Mouse (Mus musculus): ENCODE results near the gene Hist1h2ab. TPM values are rescaled to one million over a fixed set of nuclear protein-coding genes. Genes with fewer than 3 reads are reported as not detected.
A peak's percentile ranks its signal among the peaks of the same experiment; 100 is the strongest.

The Hist1h2ab gene
- polyA plus RNA-seq, 2 experiments: 39.0 to 40.4 TPM

- Histone ChIP-seq H3K9me3 (ENCODE audit: control insufficient read depth, low read length) (no peaks in the 10 kb centered on the region), H3K9ac (ENCODE audit: low read depth, low read length, severe bottlenecking) (no peak overlapping the region), H3K4me3 (replicated peaks; ENCODE audit: low read length) (no peak overlapping the region), H3K27me3 (ENCODE audit: control insufficient read depth, insufficient read depth, low read length) (no peaks in the 10 kb centered on the region), H3K4me1 (ENCODE audit: control insufficient read depth, insufficient read depth, low read length) (peaks cover 10% of the 10 kb centered on the region), H3K36me3 (ENCODE audit: control insufficient read depth, insufficient read depth, low read length) (no peaks in the 10 kb centered on the region), H3K4me2 (replicated peaks; ENCODE audit: low read depth, low read length, severe bottlenecking) (no peak overlapping the region), H3K27ac (replicated peaks; ENCODE audit: low read depth, low read length) (no peak overlapping the region)
- DNase-seq (ENCODE audit: low spot score) (no peak), ATAC-seq (ENCODE audit: low FRiP score, low read depth) (no peak)
- TF ChIP-seq POLR2A (IDR thresholded peaks at IDR 0.05; ENCODE audit: borderline replicate concordance, extremely low read depth, insufficient read depth, insufficient read length): no peak
These were observed 4.1 kb downstream of the Hist1h2ab start for GRCm38 (mm10) chr13:23755000-23755399.

GRCm38 (mm10) chr13:23756790-23757189 is 5.9 kb downstream of the Hist1h2ab start, which contains the start of gene Hist1h4b:
Gene Hist1h4b (plus strand): TSS chr13:23757013.
- peak within 1 kb of the TSS; percentile 56 for H3K9ac ChIP-seq (ENCODE audit: low read depth, low read length, severe bottlenecking)
- H3K27me3 ChIP-seq (ENCODE audit: control insufficient read depth, insufficient read depth, low read length): no peaks in the 10 kb centered on the region
- peak within 1 kb of the TSS; percentile 82 for H3K4me2 ChIP-seq (replicated peaks; ENCODE audit: low read depth, low read length, severe bottlenecking)
- peak; percentile 72 for ATAC-seq (ENCODE audit: low FRiP score, low read depth)
- H3K36me3 ChIP-seq (ENCODE audit: control insufficient read depth, insufficient read depth, low read length): no peaks in the 10 kb centered on the region
- DNase-seq (ENCODE audit: low spot score): peak; percentile 100
- H3K27ac ChIP-seq (replicated peaks; ENCODE audit: low read depth, low read length): peak within 1 kb of the TSS; percentile 93
- WGBS: under 1% methylated on average over 15 of the region's 22 CpGs
- peak within 1 kb of the TSS; percentile 40 for H3K4me3 ChIP-seq (replicated peaks; ENCODE audit: low read length)
- H3K4me1 ChIP-seq (ENCODE audit: control insufficient read depth, insufficient read depth, low read length): peaks cover 16% of the 10 kb centered on the region
- H3K9me3 ChIP-seq (ENCODE audit: control insufficient read depth, low read length): no peaks in the 10 kb centered on the region
- peak; percentile 70; the same call in 1 of the 2 replicates for TF ChIP-seq POLR2A (IDR thresholded peaks at IDR 0.05; ENCODE audit: borderline replicate concordance, extremely low read depth, insufficient read depth, insufficient read length)

GRCm38 (mm10) chr13:23757211-23757773 is 6.4 kb downstream of the Hist1h2ab start:
- Histone ChIP-seq H3K4me2 (replicated peaks; ENCODE audit: low read depth, low read length, severe bottlenecking) (peak overlapping the region; percentile 82), H3K27ac (replicated peaks; ENCODE audit: low read depth, low read length) (peak overlapping the region; percentile 93), H3K4me1 (ENCODE audit: control insufficient read depth, insufficient read depth, low read length) (peaks cover 16% of the 10 kb centered on the region), H3K9me3 (ENCODE audit: control insufficient read depth, low read length) (no peaks in the 10 kb centered on the region), H3K4me3 (replicated peaks; ENCODE audit: low read length) (peak overlapping the region; percentile 40), H3K27me3 (ENCODE audit: control insufficient read depth, insufficient read depth, low read length) (no peaks in the 10 kb centered on the region), H3K9ac (ENCODE audit: low read depth, low read length, severe bottlenecking) (peak overlapping the region; percentile 56), H3K36me3 (ENCODE audit: control insufficient read depth, insufficient read depth, low read length) (no peaks in the 10 kb centered on the region)
- TF ChIP-seq POLR2A (IDR thresholded peaks at IDR 0.05; ENCODE audit: borderline replicate concordance, extremely low read depth, insufficient read depth, insufficient read length): 0 out of 2 replicates have a peak, but pooled peaks have one; percentile 2
- 2% methylated on average over 15 of the region's 23 CpGs for WGBS
- ATAC-seq (ENCODE audit: low FRiP score, low read depth): peak; percentile 12
- DNase-seq (ENCODE audit: low spot score): peak; percentile 57

- no peaks in the 10 kb centered on the region for H3K36me3 ChIP-seq (ENCODE audit: control insufficient read depth, insufficient read depth, low read length)
- 0 out of 2 replicates have a peak overlapping the region, but pooled peaks have one; percentile 40 for H3K4me3 ChIP-seq (replicated peaks; ENCODE audit: low read length)
- 0 out of 2 replicates have a peak overlapping the region, but pooled peaks have one; percentile 4 for H3K4me2 ChIP-seq (replicated peaks; ENCODE audit: low read depth, low read length, severe bottlenecking)
- DNase-seq (ENCODE audit: low spot score): no peak
- H3K9ac ChIP-seq (ENCODE audit: low read depth, low read length, severe bottlenecking): no peak overlapping the region; the same call in 1 of the 2 replicates
- no peak for TF ChIP-seq POLR2A (IDR thresholded peaks at IDR 0.05; ENCODE audit: borderline replicate concordance, extremely low read depth, insufficient read depth, insufficient read length)
- WGBS: 46% methylated on average over 3 of the region's 3 CpGs
- no peaks in the 10 kb centered on the region for H3K27me3 ChIP-seq (ENCODE audit: control insufficient read depth, insufficient read depth, low read length)
- peaks cover 15% of the 10 kb centered on the region for H3K4me1 ChIP-seq (ENCODE audit: control insufficient read depth, insufficient read depth, low read length)
- H3K9me3 ChIP-seq (ENCODE audit: control insufficient read depth, low read length): no peaks in the 10 kb centered on the region
- no peak overlapping the region; the same call in 1 of the 2 replicates for H3K27ac ChIP-seq (replicated peaks; ENCODE audit: low read depth, low read length)
- no peak for ATAC-seq (ENCODE audit: low FRiP score, low read depth)
These were observed 7.0 kb downstream of the Hist1h2ab start for GRCm38 (mm10) chr13:23757921-23758320.

- no peak for ATAC-seq (ENCODE audit: low FRiP score, low read depth)
- peaks cover 22% of the 10 kb centered on the region for H3K4me1 ChIP-seq (ENCODE audit: control insufficient read depth, insufficient read depth, low read length)
- no peak overlapping the region for H3K4me2 ChIP-seq (replicated peaks; ENCODE audit: low read depth, low read length, severe bottlenecking)
- no peak for DNase-seq (ENCODE audit: low spot score)
- H3K9ac ChIP-seq (ENCODE audit: low read depth, low read length, severe bottlenecking): no peak overlapping the region
- H3K27ac ChIP-seq (replicated peaks; ENCODE audit: low read depth, low read length): 0 out of 2 replicates have a peak overlapping the region, but pooled peaks have one; percentile 10
- WGBS: 79% methylated on average over 3 of the region's 3 CpGs
- H3K4me3 ChIP-seq (replicated peaks; ENCODE audit: low read length): no peak overlapping the region
- no peaks in the 10 kb centered on the region for H3K27me3 ChIP-seq (ENCODE audit: control insufficient read depth, insufficient read depth, low read length)
- H3K9me3 ChIP-seq (ENCODE audit: control insufficient read depth, low read length): no peaks in the 10 kb centered on the region
- no peak for TF ChIP-seq POLR2A (IDR thresholded peaks at IDR 0.05; ENCODE audit: borderline replicate concordance, extremely low read depth, insufficient read depth, insufficient read length)
- H3K36me3 ChIP-seq (ENCODE audit: control insufficient read depth, insufficient read depth, low read length): no peaks in the 10 kb centered on the region
These were observed 8.4 kb downstream of the Hist1h2ab start for GRCm38 (mm10) chr13:23759251-23759771.

All from limb, embryonic 14.5 days (tissue).